Mouse (Mus musculus): ENCODE results near the gene Ptgdr2. TPM values are rescaled to one million over a fixed set of nuclear protein-coding genes. Genes with fewer than 3 reads are reported as not detected.

Ptgdr2 gene
- polyA plus RNA-seq (2012; rRNA removed) = 0.88 and 1.2 TPM in 2 replicates

- Histone ChIP-seq H3K4me1 (ENCODE audit: control insufficient read depth, insufficient read depth, low read length) (peaks cover 11% of the 10 kb centered on the region), H3K27me3 (ENCODE audit: control insufficient read depth, insufficient read depth, low read length) (no peaks in the 10 kb centered on the region), H3K36me3 (ENCODE audit: control insufficient read depth, insufficient read depth, low read length) (no peaks in the 10 kb centered on the region), H3K27ac (ENCODE audit: control insufficient read depth, insufficient read depth, low read depth, low read length) (no peak within 1 kb of the TSS), H3K4me3 (ENCODE audit: control insufficient read depth, low read depth, low read length) (no peak within 1 kb of the TSS)
- TF ChIP-seq CTCF (IDR thresholded peaks at IDR 0.05; ENCODE audit: control insufficient read depth, insufficient read depth, insufficient replicate concordance, low read depth, low read length) (no peak), POLR2A (IDR thresholded peaks at IDR 0.05; ENCODE audit: control insufficient read depth, low read depth, low read length) (no peak)
Measured at GRCm38 (mm10) chr19:10937110-10937563, at the start of gene Ptgdr2. Gene Ptgdr2, plus strand, starts transcription at chr19:10937160.

- Histone ChIP-seq H3K27ac (ENCODE audit: control insufficient read depth, insufficient read depth, low read depth, low read length) (no peak overlapping the region), H3K4me3 (ENCODE audit: control insufficient read depth, low read depth, low read length) (no peak overlapping the region), H3K27me3 (ENCODE audit: control insufficient read depth, insufficient read depth, low read length) (no peaks in the 10 kb centered on the region), H3K36me3 (ENCODE audit: control insufficient read depth, insufficient read depth, low read length) (no peaks in the 10 kb centered on the region), H3K4me1 (ENCODE audit: control insufficient read depth, insufficient read depth, low read length) (peaks cover 5% of the 10 kb centered on the region)
- TF ChIP-seq POLR2A (IDR thresholded peaks at IDR 0.05; ENCODE audit: control insufficient read depth, low read depth, low read length) = no peak
- TF ChIP-seq CTCF (IDR thresholded peaks at IDR 0.05; ENCODE audit: control insufficient read depth, insufficient read depth, insufficient replicate concordance, low read depth, low read length) = no peak
Measured at GRCm38 (mm10) chr19:10892201-10892600, 44.8 kb upstream of the Ptgdr2 start.

GRCm38 (mm10) chr19:10895016-10895528 is 41.9 kb upstream of the Ptgdr2 start, which contains the start of gene Prpf19:
Gene Prpf19, plus strand, starts transcription at chr19:10895231.
- Histone ChIP-seq H3K4me3 (ENCODE audit: control insufficient read depth, low read depth, low read length) (peak within 1 kb of the TSS; percentile 85), H3K36me3 (ENCODE audit: control insufficient read depth, insufficient read depth, low read length) (peaks cover 5% of the 10 kb centered on the region), H3K27me3 (ENCODE audit: control insufficient read depth, insufficient read depth, low read length) (no peaks in the 10 kb centered on the region), H3K27ac (ENCODE audit: control insufficient read depth, insufficient read depth, low read depth, low read length) (peak within 1 kb of the TSS; percentile 75), H3K4me1 (ENCODE audit: control insufficient read depth, insufficient read depth, low read length) (peaks cover 5% of the 10 kb centered on the region)
- TF ChIP-seq CTCF (IDR thresholded peaks at IDR 0.05; ENCODE audit: control insufficient read depth, insufficient read depth, insufficient replicate concordance, low read depth, low read length) = no peak
- TF ChIP-seq POLR2A (IDR thresholded peaks at IDR 0.05; ENCODE audit: control insufficient read depth, low read depth, low read length) = peak; percentile 93

- TF ChIP-seq POLR2A (IDR thresholded peaks at IDR 0.05; ENCODE audit: control insufficient read depth, low read depth, low read length) = no peak
- TF ChIP-seq CTCF (IDR thresholded peaks at IDR 0.05; ENCODE audit: control insufficient read depth, insufficient read depth, insufficient replicate concordance, low read depth, low read length) = no peak
- Histone ChIP-seq H3K27me3 (ENCODE audit: control insufficient read depth, insufficient read depth, low read length) (no peaks in the 10 kb centered on the region), H3K27ac (ENCODE audit: control insufficient read depth, insufficient read depth, low read depth, low read length) (peak overlapping the region; percentile 75)
Measured at GRCm38 (mm10) chr19:10895708-10896107, 41.3 kb upstream of the Ptgdr2 start.

GRCm38 (mm10) chr19:10896849-10897248 is 40.1 kb upstream of the Ptgdr2 start:
- peaks cover 8% of the 10 kb centered on the region for H3K36me3 ChIP-seq (ENCODE audit: control insufficient read depth, insufficient read depth, low read length)
- H3K27me3 ChIP-seq (ENCODE audit: control insufficient read depth, insufficient read depth, low read length) = no peaks in the 10 kb centered on the region
- no peak overlapping the region for H3K27ac ChIP-seq (ENCODE audit: control insufficient read depth, insufficient read depth, low read depth, low read length)
- no peak overlapping the region for H3K4me3 ChIP-seq (ENCODE audit: control insufficient read depth, low read depth, low read length)
- TF ChIP-seq CTCF (IDR thresholded peaks at IDR 0.05; ENCODE audit: control insufficient read depth, insufficient read depth, insufficient replicate concordance, low read depth, low read length) (no peak), POLR2A (IDR thresholded peaks at IDR 0.05; ENCODE audit: control insufficient read depth, low read depth, low read length) (no peak)
- H3K4me1 ChIP-seq (ENCODE audit: control insufficient read depth, insufficient read depth, low read length) = peaks cover 5% of the 10 kb centered on the region

More at GRCm38 (mm10) chr19:10895708-10896107, 41.3 kb upstream of the Ptgdr2 start:
- Histone ChIP-seq H3K36me3 (ENCODE audit: control insufficient read depth, insufficient read depth, low read length) (peaks cover 8% of the 10 kb centered on the region), H3K4me1 (ENCODE audit: control insufficient read depth, insufficient read depth, low read length) (peaks cover 5% of the 10 kb centered on the region), H3K4me3 (ENCODE audit: control insufficient read depth, low read depth, low read length) (peak overlapping the region; percentile 85)

- peaks cover 5% of the 10 kb centered on the region for H3K4me1 ChIP-seq (ENCODE audit: control insufficient read depth, insufficient read depth, low read length)
- no peak for TF ChIP-seq CTCF (IDR thresholded peaks at IDR 0.05; ENCODE audit: control insufficient read depth, insufficient read depth, insufficient replicate concordance, low read depth, low read length)
- no peak overlapping the region for H3K4me3 ChIP-seq (ENCODE audit: control insufficient read depth, low read depth, low read length)
- peaks cover 11% of the 10 kb centered on the region for H3K36me3 ChIP-seq (ENCODE audit: control insufficient read depth, insufficient read depth, low read length)
- H3K27ac ChIP-seq (ENCODE audit: control insufficient read depth, insufficient read depth, low read depth, low read length) = no peak overlapping the region
- H3K27me3 ChIP-seq (ENCODE audit: control insufficient read depth, insufficient read depth, low read length) = no peaks in the 10 kb centered on the region
Measured at GRCm38 (mm10) chr19:10897491-10897890, 39.5 kb upstream of the Ptgdr2 start.

- Histone ChIP-seq H3K4me1 (ENCODE audit: control insufficient read depth, insufficient read depth, low read length) (peaks cover 5% of the 10 kb centered on the region), H3K36me3 (ENCODE audit: control insufficient read depth, insufficient read depth, low read length) (peaks cover 12% of the 10 kb centered on the region), H3K4me3 (ENCODE audit: control insufficient read depth, low read depth, low read length) (no peak overlapping the region), H3K27me3 (ENCODE audit: control insufficient read depth, insufficient read depth, low read length) (no peaks in the 10 kb centered on the region), H3K27ac (ENCODE audit: control insufficient read depth, insufficient read depth, low read depth, low read length) (no peak overlapping the region)
- TF ChIP-seq CTCF (IDR thresholded peaks at IDR 0.05; ENCODE audit: control insufficient read depth, insufficient read depth, insufficient replicate concordance, low read depth, low read length) (no peak), POLR2A (IDR thresholded peaks at IDR 0.05; ENCODE audit: control insufficient read depth, low read depth, low read length) (no peak)
Measured at GRCm38 (mm10) chr19:10900315-10900714, 36.6 kb upstream of the Ptgdr2 start.
